Mouse (Mus musculus): ENCODE data around the gene Hoxd3.

GRCm38 (mm10) chr2:74732513-74733316, 21.0 kb downstream of the Hoxd3 start:
- no peak for TF ChIP-seq CTCF (IDR thresholded peaks at IDR 0.05; ENCODE audit: extremely low read depth, insufficient read length, insufficient replicate concordance, low read depth, low read length)
- TF ChIP-seq POLR2A (IDR thresholded peaks at IDR 0.05; ENCODE audit: low read depth, low read length): no peak

Measured in small intestine, adult 2 months (tissue).